In the genomic region with DNA sequence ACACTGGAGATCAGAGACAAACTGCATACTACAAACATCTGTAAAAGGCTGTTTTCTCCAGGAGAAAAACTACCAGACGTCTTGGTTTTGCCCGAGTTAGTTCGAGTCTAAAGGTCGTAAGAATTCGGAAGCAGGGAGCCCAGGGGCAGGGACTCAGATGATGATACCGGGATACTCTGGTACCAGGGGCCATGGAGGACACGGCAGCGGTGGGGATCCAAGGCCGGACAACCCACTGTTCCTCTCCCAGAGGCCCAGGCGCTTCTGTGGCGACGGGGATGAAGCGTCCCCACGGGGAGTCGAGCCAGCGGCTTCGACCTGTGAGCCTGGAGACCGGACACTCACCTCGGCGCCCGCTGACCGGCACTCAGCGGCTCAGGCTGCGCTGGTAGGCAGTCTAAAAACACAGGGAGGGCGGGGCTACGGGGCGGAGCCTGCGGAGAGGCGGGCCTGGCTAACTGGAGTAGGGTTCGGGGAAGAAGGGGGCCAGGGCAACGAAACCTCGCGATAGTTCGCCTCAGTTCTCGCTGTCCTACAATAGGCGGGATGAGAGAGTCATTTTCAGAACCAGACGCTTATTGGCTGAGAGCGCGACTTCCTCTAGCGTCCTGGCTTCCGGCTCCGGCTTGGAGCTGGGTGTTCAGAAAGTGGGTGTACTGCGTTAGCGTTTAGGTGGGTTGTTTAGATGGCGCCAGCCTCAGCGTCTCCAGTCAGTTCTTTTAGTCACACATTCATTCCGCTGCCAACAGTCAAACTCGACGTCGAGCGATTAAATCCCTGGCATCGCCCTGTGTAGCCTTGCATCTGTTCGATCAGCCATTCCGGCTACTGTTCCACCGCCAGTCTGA, we compare ENCODE assay signal across 8 mouse cellular contexts. TPM values are rescaled to one million over a fixed set of nuclear protein-coding genes. Genes with fewer than 3 reads are reported as not detected.
DNase-seq lines count a peak whose midpoint lies in the region; ATAC-seq and TF ChIP-seq lines count a peak whose summit lies in the region.

A gene (minus strand): TSS at position 436 of the 848 bp plus-strand sequence.

- 0% methylated on average over 45 of the region's 55 CpGs for WGBS in forebrain, embryonic 12.5 days
- WGBS in heart, postnatal 0 days: under 1% methylated on average over 54 of the region's 55 CpGs
- under 1% methylated on average over 55 of the region's 55 CpGs for WGBS in liver, embryonic 16.5 days (ENCODE audit: insufficient replicate concordance)
- under 1% methylated on average over 54 of the region's 55 CpGs for WGBS in neural tube, embryonic 13.5 days

- H3K9ac ChIP-seq in forebrain, embryonic 12.5 days: peak within 1 kb of the TSS; percentile 86
- H3K9ac ChIP-seq in heart, postnatal 0 days (replicated peaks; ENCODE audit: low read depth, low read length): peak within 1 kb of the TSS; percentile 94
- H3K9ac ChIP-seq in liver, embryonic 16.5 days (ENCODE audit: low read depth, low read length): peak within 1 kb of the TSS; percentile 89
- peak within 1 kb of the TSS; percentile 91 for H3K9ac ChIP-seq in neural tube, embryonic 13.5 days

- peaks cover 41% of the 10 kb centered on the region for H3K4me1 ChIP-seq in E14TG2a.4 (replicated peaks; ENCODE audit: low read depth, low read length)
- H3K4me1 ChIP-seq in forebrain, embryonic 12.5 days: peaks cover 30% of the 10 kb centered on the region
- H3K4me1 ChIP-seq in heart, postnatal 0 days (ENCODE audit: control insufficient read depth, insufficient read depth): peaks cover 22% of the 10 kb centered on the region
- peaks cover 6% of the 10 kb centered on the region for H3K4me1 ChIP-seq in liver, embryonic 16.5 days (ENCODE audit: control insufficient read depth, low read depth, low read length)
- H3K4me1 ChIP-seq in neural tube, embryonic 13.5 days (replicated peaks): peaks cover 45% of the 10 kb centered on the region
- peaks cover 5% of the 10 kb centered on the region for H3K4me1 ChIP-seq in testis, adult 2 months (ENCODE audit: control insufficient read depth, insufficient read depth, low read length)

- H3K4me2 ChIP-seq in forebrain, embryonic 12.5 days: peak within 1 kb of the TSS; percentile 82
- H3K4me2 ChIP-seq in heart, postnatal 0 days (ENCODE audit: low read depth, low read length): peak within 1 kb of the TSS; percentile 94
- peak within 1 kb of the TSS; percentile 80 for H3K4me2 ChIP-seq in liver, embryonic 16.5 days (ENCODE audit: low read depth, low read length)
- H3K4me2 ChIP-seq in neural tube, embryonic 13.5 days: peak within 1 kb of the TSS; percentile 85

- peaks cover 4% of the 10 kb centered on the region; the same call in 1 of the 2 replicates for H3K36me3 ChIP-seq in E14TG2a.4 (ENCODE audit: insufficient read depth, low read length)
- H3K36me3 ChIP-seq in forebrain, embryonic 12.5 days (replicated peaks): no peaks in the 10 kb centered on the region
- 0 out of 2 replicates have a peak, but pooled peaks cover 8% of the 10 kb centered on the region for H3K36me3 ChIP-seq in heart, postnatal 0 days (replicated peaks; ENCODE audit: control insufficient read depth, insufficient read depth, low read length)
- no peaks in the 10 kb centered on the region for H3K36me3 ChIP-seq in liver, embryonic 16.5 days (ENCODE audit: control insufficient read depth, insufficient read depth)
- peaks cover 8% of the 10 kb centered on the region; the same call in 1 of the 2 replicates for H3K36me3 ChIP-seq in neural tube, embryonic 13.5 days
- H3K36me3 ChIP-seq in testis, adult 2 months (ENCODE audit: control insufficient read depth, insufficient read depth, low read length): no peaks in the 10 kb centered on the region; the same call in 1 of the 2 replicates

- peak within 1 kb of the TSS; percentile 91 for H3K4me3 ChIP-seq in E14TG2a.4 (replicated peaks; ENCODE audit: low read length)
- peak within 1 kb of the TSS; percentile 67 for H3K4me3 ChIP-seq in forebrain, embryonic 12.5 days (replicated peaks)
- peak within 1 kb of the TSS; percentile 78 for H3K4me3 ChIP-seq in heart, postnatal 0 days (ENCODE audit: low read depth, low read length)
- peak within 1 kb of the TSS; percentile 86 for H3K4me3 ChIP-seq in liver, embryonic 16.5 days (ENCODE audit: low read depth, low read length)
- peak within 1 kb of the TSS; percentile 67 for H3K4me3 ChIP-seq in neural tube, embryonic 13.5 days
- H3K4me3 ChIP-seq in testis, adult 2 months (ENCODE audit: control insufficient read depth, low read depth, low read length): peak within 1 kb of the TSS; percentile 98

- ATAC-seq in forebrain, embryonic 12.5 days (ENCODE audit: low FRiP score): peak; percentile 99
- ATAC-seq in heart, postnatal 0 days (ENCODE audit: insufficient read depth, low read depth): peak; percentile 99
- peak; percentile 98 for ATAC-seq in liver, embryonic 16.5 days (ENCODE audit: low read depth)
- ATAC-seq in neural tube, embryonic 13.5 days (ENCODE audit: low read depth): peak; percentile 99

- peak within 1 kb of the TSS; percentile 85 for H3K27ac ChIP-seq in forebrain, embryonic 12.5 days
- H3K27ac ChIP-seq in heart, postnatal 0 days (ENCODE audit: low read depth): peak within 1 kb of the TSS; percentile 97
- peak within 1 kb of the TSS; percentile 85 for H3K27ac ChIP-seq in liver, embryonic 16.5 days (ENCODE audit: low read length)
- H3K27ac ChIP-seq in neural tube, embryonic 13.5 days (replicated peaks): peak within 1 kb of the TSS; percentile 93
- peak within 1 kb of the TSS; percentile 95 for H3K27ac ChIP-seq in testis, adult 2 months (ENCODE audit: control insufficient read depth, insufficient read depth, low read depth, low read length)

- peak; percentile 76; the same call in 1 of the 2 replicates for TF ChIP-seq EP300 in heart, postnatal 0 days (IDR thresholded peaks at IDR 0.05; ENCODE audit: low read depth)

- peak; percentile 99 for TF ChIP-seq POLR2A in testis, adult 2 months (IDR thresholded peaks at IDR 0.05; ENCODE audit: control insufficient read depth, low read depth, low read length)

- no peaks in the 10 kb centered on the region for H3K27me3 ChIP-seq in E14TG2a.4 (ENCODE audit: insufficient read depth, low read length)
- H3K27me3 ChIP-seq in forebrain, embryonic 12.5 days: no peaks in the 10 kb centered on the region
- no peaks in the 10 kb centered on the region for H3K27me3 ChIP-seq in heart, postnatal 0 days (ENCODE audit: control insufficient read depth, insufficient read depth, low read length)
- H3K27me3 ChIP-seq in liver, embryonic 16.5 days (ENCODE audit: control insufficient read depth, insufficient read depth, low read depth, low read length): no peaks in the 10 kb centered on the region
- no peaks in the 10 kb centered on the region for H3K27me3 ChIP-seq in neural tube, embryonic 13.5 days
- H3K27me3 ChIP-seq in testis, adult 2 months (ENCODE audit: control insufficient read depth, insufficient read depth, low read length): no peaks in the 10 kb centered on the region

- DNase-seq in c-Kit-positive CD71-positive TER-119-positive erythroid progenitor cells, embryonic 14.5 days (ENCODE audit: low spot score): peak; percentile 99
- peak; percentile 100 for DNase-seq in heart, postnatal 0 days (ENCODE audit: low spot score)
- peak; percentile 100 for DNase-seq in kidney, postnatal 4 days

- TF ChIP-seq CTCF in E14TG2a.4 (conservative IDR thresholded peaks at IDR 0.05; ENCODE audit: low read length): no peak
- no peak for TF ChIP-seq CTCF in heart, postnatal 0 days (IDR thresholded peaks at IDR 0.05; ENCODE audit: low read depth)
- TF ChIP-seq CTCF in testis, adult 2 months (IDR thresholded peaks at IDR 0.05; ENCODE audit: control insufficient read depth, insufficient read depth, insufficient replicate concordance, low read depth, low read length): no peak

- H3K9me3 ChIP-seq in E14TG2a.4 (ENCODE audit: low read length): no peaks in the 10 kb centered on the region
- H3K9me3 ChIP-seq in forebrain, embryonic 12.5 days: no peaks in the 10 kb centered on the region
- no peaks in the 10 kb centered on the region for H3K9me3 ChIP-seq in heart, postnatal 0 days (replicated peaks; ENCODE audit: control insufficient read depth, low read length)
- no peaks in the 10 kb centered on the region for H3K9me3 ChIP-seq in liver, embryonic 16.5 days (replicated peaks; ENCODE audit: control insufficient read depth, low read length)
- H3K9me3 ChIP-seq in neural tube, embryonic 13.5 days: no peaks in the 10 kb centered on the region

RNA-seq across cellular contexts. Expression of the gene that starts here (rescaled TPM):
- 28.7 and 30.0 TPM in 2 replicates for polyA plus RNA-seq in forebrain, embryonic 12.5 days (2016; fragmentation: Nextera tagmentation; extraction: Ambion mirVana)
- 24.4 and 71.6 TPM in 2 replicates for total RNA-seq in heart, postnatal 0 days (2014; rRNA removed; ENCODE audit: low replicate concordance)
- 14.3 and 15.2 TPM in 2 replicates for polyA plus RNA-seq in heart, postnatal 0 days (2015; fragmentation: Nextera tagmentation; extraction: Ambion mirVana)
- 5.3 and 6.6 TPM in 2 replicates for polyA plus RNA-seq in liver, embryonic 16.5 days (2015; fragmentation: Nextera tagmentation; extraction: Ambion mirVana)
- polyA plus RNA-seq in neural tube, embryonic 13.5 days (2015; fragmentation: Nextera tagmentation; extraction: Ambion mirVana): 30.6 and 35.3 TPM in 2 replicates
- 565 and 587 TPM in 2 replicates for polyA plus RNA-seq in testis, adult 2 months (2012; rRNA removed)

Comparison
In these comparisons a context has a peak if more than half of its experiments do, and no peak if none do; other contexts are left out.
1. Peak in every context shown above with its lines: DNase-seq, ATAC-seq, H3K4me3 ChIP-seq and H3K27ac ChIP-seq.
2. RNA of the gene that starts here (polyA plus RNA-seq): 565 to 587 TPM in testis, adult 2 months; 30.6 to 35.3 TPM in neural tube, embryonic 13.5 days, 28.7 to 30.0 TPM in forebrain, embryonic 12.5 days, 14.3 to 15.2 TPM in heart, postnatal 0 days and 5.3 to 6.6 TPM in liver, embryonic 16.5 days; every median in the first group is over 10 times any median in the second.